Mouse (Mus musculus) brain, embryonic 14.5 days (tissue): ENCODE results near the gene Pax5. TPM values are rescaled to one million over a fixed set of nuclear protein-coding genes. Genes with fewer than 3 reads are reported as not detected.
A peak's percentile ranks its signal among the peaks of the same experiment; 100 is the strongest.

ENCODE experiments used
- DNase-seq: peaks from one replicate; pipeline ENCODE4 v3.0.0-alpha.2; 2011; ENCODE audit warnings: low read depth
- CTCF ChIP-seq: fragments of 200-500 bp; IDR thresholded peaks from 2 replicates; pipeline ENCODE4 v1.5.1; 2012; ENCODE audit warnings: inconsistent platforms, mild to moderate bottlenecking, moderate library complexity, borderline replicate concordance; ENCODE audit not compliant: insufficient read depth, insufficient read length; ENCODE audit errors: extremely low read depth
- POLR2A ChIP-seq: fragments of 200-500 bp; IDR thresholded peaks from 2 replicates; pipeline ENCODE4 v1.6.1; 2012; ENCODE audit warnings: mild to moderate bottlenecking, inconsistent platforms, borderline replicate concordance; ENCODE audit not compliant: poor library complexity, insufficient read depth, insufficient read length, severe bottlenecking; ENCODE audit errors: extremely low read depth
- polyA plus RNA-seq: library from polyadenylated mRNA; depleted of rRNA; stranded (reverse); fragments of >200 nt; gene quantifications from 2 replicates; pipeline ENCODE4 v1.2.3, GENCODE M21; 2012; rRNA removed

Pax5 gene
- polyA plus RNA-seq, 1 experiment, result 15.0 TPM

DNA sequence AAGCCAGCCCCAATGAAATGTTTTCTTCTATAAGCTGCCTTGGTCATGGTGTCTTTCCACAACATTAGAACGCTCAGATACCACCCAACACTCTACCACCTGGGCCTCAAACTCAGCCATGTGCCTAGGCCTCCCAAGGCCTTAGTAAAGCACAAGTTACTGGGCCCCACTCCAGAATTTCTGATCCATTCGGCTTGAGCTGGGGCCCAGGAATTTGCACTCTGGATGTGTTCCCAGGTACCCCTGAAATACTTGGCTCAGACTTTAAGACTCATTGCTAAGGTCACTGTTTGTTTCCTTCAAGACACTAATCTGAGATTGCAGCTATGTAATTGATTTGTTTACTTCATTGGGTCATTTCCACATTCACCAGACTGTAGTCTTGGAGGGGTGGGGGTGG, 214.5 kb downstream of the Pax5 start:
- TF ChIP-seq CTCF (no peak), POLR2A (no peak)
- no peak for DNase-seq

DNA sequence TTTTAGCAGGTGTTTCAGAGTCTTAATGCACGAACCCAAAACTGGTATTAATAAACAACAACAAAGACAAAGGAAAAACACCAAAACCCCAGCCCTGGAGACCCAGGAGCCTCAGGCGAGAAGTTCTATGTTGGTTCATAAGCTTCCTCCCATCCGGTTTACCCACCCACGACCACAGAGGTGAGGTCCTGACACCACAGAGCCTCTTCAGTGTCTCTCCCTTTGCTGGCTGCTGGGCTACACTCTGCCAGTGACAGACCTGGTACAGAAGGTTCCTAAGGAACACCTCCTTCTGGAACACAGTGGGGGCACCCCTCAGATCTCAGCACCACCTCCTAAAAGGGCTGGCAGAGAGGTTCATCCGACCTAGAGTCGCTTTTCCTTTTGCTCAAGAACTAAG, 216.5 kb downstream of the Pax5 start:
- TF ChIP-seq POLR2A (no peak), CTCF (no peak)
- DNase-seq, result no peak

DNA sequence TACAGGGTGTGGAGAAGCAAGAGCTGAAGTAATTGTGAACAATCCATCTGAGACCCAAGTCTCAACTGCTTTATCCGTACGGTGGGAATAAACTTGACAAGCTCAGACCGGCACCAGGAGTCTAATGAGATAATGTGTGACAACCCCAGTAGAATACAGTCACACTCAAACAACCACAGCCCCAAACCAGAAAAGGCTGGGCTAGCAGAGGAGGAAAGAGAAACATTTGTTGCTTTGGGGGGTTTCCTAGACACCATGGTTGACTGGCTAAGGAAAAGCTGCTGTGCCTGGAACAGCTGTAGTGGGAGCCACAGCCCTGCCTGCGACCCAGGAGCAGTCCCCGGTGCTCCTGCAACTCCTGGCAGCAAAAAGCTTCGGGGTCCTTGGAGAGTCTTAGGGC, 219.4 kb downstream of the Pax5 start:
- no peak for DNase-seq
- TF ChIP-seq POLR2A (no peak), CTCF (no peak)

DNA sequence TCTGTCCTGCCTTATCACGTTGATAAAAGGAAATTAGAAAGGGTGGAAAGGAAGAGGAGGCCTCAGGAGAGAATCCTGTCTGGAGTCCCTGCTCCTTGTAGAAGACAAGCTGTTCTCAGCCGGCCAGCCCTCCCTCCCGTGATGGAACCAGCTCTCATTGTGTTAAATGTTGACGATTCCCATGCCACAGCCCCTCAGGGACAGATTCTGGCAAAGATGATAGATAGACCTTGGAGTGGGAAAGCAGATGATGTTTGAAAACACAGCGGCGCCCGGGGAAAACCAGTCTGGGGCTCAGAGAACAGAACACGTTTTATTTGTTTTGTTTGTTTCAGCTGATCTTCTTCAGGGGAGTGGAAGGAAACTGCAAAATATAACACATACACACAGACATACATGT, 221.6 kb downstream of the Pax5 start:
- no peak for TF ChIP-seq CTCF
- no peak for TF ChIP-seq POLR2A
- DNase-seq, result peak; percentile 35

DNA sequence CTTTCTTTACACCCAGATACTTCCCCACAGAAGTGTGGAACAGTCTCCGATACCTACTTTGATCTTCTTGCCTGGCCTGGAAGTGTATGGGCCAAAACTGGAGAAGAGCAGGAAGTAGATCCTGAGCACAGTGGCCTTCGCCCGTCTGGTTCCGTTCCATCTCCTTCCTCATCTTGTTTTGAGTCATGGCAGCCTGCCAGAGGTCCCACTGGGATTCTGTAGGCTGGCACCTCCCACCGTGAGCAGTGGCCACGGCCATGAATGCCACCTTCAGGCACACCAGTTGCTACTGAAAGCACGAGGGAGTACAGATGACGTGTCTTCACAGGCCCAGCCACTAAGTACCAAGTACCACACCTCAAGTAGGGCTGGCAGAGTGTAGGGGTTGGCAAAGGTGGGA, 222.1 kb downstream of the Pax5 start:
- no peak for DNase-seq
- TF ChIP-seq CTCF (no peak), POLR2A (no peak)

DNA sequence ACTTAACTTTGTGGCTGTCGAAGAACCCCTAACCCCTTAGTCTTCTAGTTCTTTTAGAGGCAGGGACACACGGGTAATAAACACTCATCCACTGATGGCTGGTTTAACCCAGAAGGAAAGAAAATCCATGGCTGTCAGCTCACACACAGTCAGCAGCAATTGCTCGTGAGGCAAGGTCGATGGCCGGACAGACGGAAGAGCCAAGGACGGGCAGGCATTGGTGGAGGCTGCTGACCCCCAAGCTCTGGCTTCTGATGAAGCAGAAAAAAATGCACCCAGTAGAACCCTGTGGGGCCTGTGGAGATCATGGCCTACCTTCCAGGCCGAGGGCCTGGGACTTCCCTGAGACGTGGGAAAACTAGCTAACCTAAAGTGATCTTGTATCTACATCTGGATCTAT, 227.4 kb downstream of the Pax5 start:
- no peak for DNase-seq
- no peak for TF ChIP-seq POLR2A
- no peak for TF ChIP-seq CTCF

DNA sequence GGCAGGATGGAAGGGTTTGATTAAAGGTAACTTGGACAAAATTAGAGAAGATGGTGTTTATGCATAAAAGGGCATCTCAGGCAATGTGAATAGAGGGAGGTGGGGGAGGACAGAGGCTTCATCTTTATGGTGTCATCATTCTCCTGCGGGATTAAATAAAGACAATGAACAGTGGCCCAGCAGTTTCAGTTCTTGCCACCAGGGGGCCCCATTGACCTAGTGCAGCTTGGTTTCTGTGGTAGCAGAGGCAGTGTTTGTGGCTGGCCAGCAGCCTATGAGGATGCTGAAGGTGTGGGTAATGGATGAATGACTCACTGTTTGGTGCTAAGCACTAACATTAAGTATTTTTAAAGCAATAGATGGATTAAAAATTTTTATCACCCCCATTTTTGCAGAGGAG, 230.5 kb downstream of the Pax5 start:
- no peak for DNase-seq
- TF ChIP-seq POLR2A (no peak), CTCF (peak; percentile 23; the same call in 1 of the 2 replicates)

Other genes starting within 250 kb of the Pax5 start
- 34.9 and 38.1 TPM in 2 replicates for gene Zcchc7, start 45.4 kb upstream of the Pax5 start, polyA plus RNA-seq